8 mouse cellular contexts compared by ENCODE assay signal in genomic region chr4:43406162-43406971, GRCm38 (mm10). TPM values are rescaled to one million over a fixed set of nuclear protein-coding genes. Genes with fewer than 3 reads are reported as not detected.
DNase-seq lines count a peak whose midpoint lies in the region; ATAC-seq and TF ChIP-seq lines count a peak whose summit lies in the region.

No protein-coding gene starts in this region.

- no peaks in the 10 kb centered on the region for H3K9me3 ChIP-seq in forebrain, embryonic 11.5 days (ENCODE audit: control insufficient read depth, low read length)
- no peaks in the 10 kb centered on the region for H3K9me3 ChIP-seq in heart, embryonic 14.5 days (ENCODE audit: control insufficient read depth, low read length)
- H3K9me3 ChIP-seq in kidney, postnatal 0 days (replicated peaks; ENCODE audit: low read length): no peaks in the 10 kb centered on the region
- no peaks in the 10 kb centered on the region for H3K9me3 ChIP-seq in liver, embryonic 12.5 days (replicated peaks)
- H3K9me3 ChIP-seq in neural tube, embryonic 13.5 days: no peaks in the 10 kb centered on the region

- peak overlapping the region; percentile 41 for H3K4me3 ChIP-seq in forebrain, embryonic 11.5 days (ENCODE audit: low read depth, low read length)
- H3K4me3 ChIP-seq in heart, embryonic 14.5 days (ENCODE audit: control insufficient read depth in 1 of 2, insufficient read depth in 1 of 2, low read depth in 1 of 2, low read length in 2 of 2): peak overlapping the region; percentile 45 to 55
- H3K4me3 ChIP-seq in kidney, postnatal 0 days (replicated peaks; ENCODE audit: low read depth, low read length): peak overlapping the region; percentile 46
- peak overlapping the region; percentile 25 for H3K4me3 ChIP-seq in liver, embryonic 12.5 days
- H3K4me3 ChIP-seq in neural tube, embryonic 13.5 days: peak overlapping the region; percentile 64

- peak; percentile 82 for TF ChIP-seq CTCF in kidney, postnatal 0 days (IDR thresholded peaks at IDR 0.05; ENCODE audit: low read depth)

- peak; percentile 68 to 77 for DNase-seq in left cerebral cortex, adult 18-20 months (ENCODE audit: low spot score in 2 of 2)
- no peak for DNase-seq in left cerebral cortex, adult 11 months (ENCODE audit: low spot score)
- peak; percentile 88 for DNase-seq in forebrain, embryonic 11.5 days (ENCODE audit: low spot score)
- peak; percentile 99 for DNase-seq in kidney, postnatal 0 days (ENCODE audit: low spot score)
- peak; percentile 91 for DNase-seq in yolk sac, embryonic 10.5 days (ENCODE audit: low spot score)

- peak overlapping the region; percentile 68 for H3K9ac ChIP-seq in forebrain, embryonic 11.5 days (ENCODE audit: low read length)
- peak overlapping the region; percentile 78 for H3K9ac ChIP-seq in heart, embryonic 14.5 days (ENCODE audit: low read length)
- peak overlapping the region; percentile 57 for H3K9ac ChIP-seq in kidney, postnatal 0 days (ENCODE audit: low read depth, low read length)
- no peak overlapping the region for H3K9ac ChIP-seq in liver, embryonic 12.5 days
- peak overlapping the region; percentile 92 for H3K9ac ChIP-seq in neural tube, embryonic 13.5 days

- WGBS in forebrain, embryonic 11.5 days: 1% methylated on average over 28 of the region's 28 CpGs
- 2% methylated on average over 28 of the region's 28 CpGs for WGBS in heart, embryonic 14.5 days
- 2% methylated on average over 28 of the region's 28 CpGs for WGBS in kidney, postnatal 0 days
- 5% methylated on average over 28 of the region's 28 CpGs for WGBS in liver, embryonic 12.5 days (ENCODE audit: insufficient replicate concordance)
- 2% methylated on average over 28 of the region's 28 CpGs for WGBS in neural tube, embryonic 13.5 days

- peaks cover 8% of the 10 kb centered on the region; the same call in 1 of the 2 replicates for H3K4me1 ChIP-seq in forebrain, embryonic 11.5 days (replicated peaks; ENCODE audit: control insufficient read depth, insufficient read depth, low read length)
- H3K4me1 ChIP-seq in heart, embryonic 14.5 days (ENCODE audit: control insufficient read depth in 2 of 2, insufficient read depth in 2 of 2, low read length in 2 of 2): peaks cover 26 to 39% of the 10 kb centered on the region in 2 experiments
- H3K4me1 ChIP-seq in kidney, postnatal 0 days (replicated peaks; ENCODE audit: insufficient read depth, low read length): peaks cover 31% of the 10 kb centered on the region
- 0 out of 2 replicates have a peak, but pooled peaks cover 5% of the 10 kb centered on the region for H3K4me1 ChIP-seq in liver, embryonic 12.5 days
- peaks cover 57% of the 10 kb centered on the region for H3K4me1 ChIP-seq in neural tube, embryonic 13.5 days (replicated peaks)

- H3K36me3 ChIP-seq in forebrain, embryonic 11.5 days (ENCODE audit: control insufficient read depth, insufficient read depth, low read length): no peaks in the 10 kb centered on the region
- H3K36me3 ChIP-seq in heart, embryonic 14.5 days (ENCODE audit: control insufficient read depth, insufficient read depth, low read length): no peaks in the 10 kb centered on the region
- no peaks in the 10 kb centered on the region for H3K36me3 ChIP-seq in kidney, postnatal 0 days (ENCODE audit: insufficient read depth, low read length)
- H3K36me3 ChIP-seq in liver, embryonic 12.5 days: no peaks in the 10 kb centered on the region
- peaks cover 2% of the 10 kb centered on the region for H3K36me3 ChIP-seq in neural tube, embryonic 13.5 days

- peak overlapping the region; percentile 70; the same call in 1 of the 2 replicates for H3K27ac ChIP-seq in forebrain, embryonic 11.5 days (ENCODE audit: low read depth, low read length)
- H3K27ac ChIP-seq in heart, embryonic 14.5 days (replicated peaks in 1 of 2; ENCODE audit: control insufficient read depth in 1 of 2, insufficient read depth in 1 of 2, low read depth in 2 of 2, low read length in 2 of 2): peak overlapping the region; percentile 52 to 72
- H3K27ac ChIP-seq in kidney, postnatal 0 days: peak overlapping the region; percentile 92
- 0 out of 2 replicates have a peak overlapping the region, but pooled peaks have one; percentile 22 for H3K27ac ChIP-seq in liver, embryonic 12.5 days
- peak overlapping the region; percentile 97 for H3K27ac ChIP-seq in neural tube, embryonic 13.5 days (replicated peaks)

- H3K27me3 ChIP-seq in forebrain, embryonic 11.5 days (ENCODE audit: control insufficient read depth, insufficient read depth, low read length): no peaks in the 10 kb centered on the region
- no peaks in the 10 kb centered on the region for H3K27me3 ChIP-seq in heart, embryonic 14.5 days (ENCODE audit: control insufficient read depth, insufficient read depth, low read length)
- no peaks in the 10 kb centered on the region for H3K27me3 ChIP-seq in kidney, postnatal 0 days (ENCODE audit: insufficient read depth, low read length)
- peaks cover 43% of the 10 kb centered on the region for H3K27me3 ChIP-seq in liver, embryonic 12.5 days (replicated peaks)
- H3K27me3 ChIP-seq in neural tube, embryonic 13.5 days: no peaks in the 10 kb centered on the region

- H3K4me2 ChIP-seq in forebrain, embryonic 11.5 days (ENCODE audit: low read depth, low read length, severe bottlenecking): peak overlapping the region; percentile 66
- H3K4me2 ChIP-seq in heart, embryonic 14.5 days (ENCODE audit: low read length): peak overlapping the region; percentile 76
- H3K4me2 ChIP-seq in kidney, postnatal 0 days (ENCODE audit: low read length): peak overlapping the region; percentile 81
- peak overlapping the region; percentile 49 for H3K4me2 ChIP-seq in liver, embryonic 12.5 days
- H3K4me2 ChIP-seq in neural tube, embryonic 13.5 days: peak overlapping the region; percentile 81

- ATAC-seq in forebrain, embryonic 11.5 days (replicated peaks; ENCODE audit: low FRiP score): peak; percentile 93
- peak; percentile 96 for ATAC-seq in heart, embryonic 14.5 days (ENCODE audit: insufficient number of reproducible peaks, insufficient read depth, low FRiP score, low read depth)
- ATAC-seq in kidney, postnatal 0 days (replicated peaks; ENCODE audit: low FRiP score, low read depth): peak; percentile 94
- ATAC-seq in liver, embryonic 12.5 days: peak; percentile 68
- peak; percentile 97 for ATAC-seq in neural tube, embryonic 13.5 days (ENCODE audit: low read depth)

RNA-seq across cellular contexts. Expression of gene Fam166b, which starts 22.6 kb away (rescaled TPM):
- total RNA-seq in left cerebral cortex, adult 18-20 months (2021): 1 to 10 TPM in 1 of 2 experiments, under 1 TPM in 1; 0.82 to 1.2 TPM
- polyA plus RNA-seq in forebrain, embryonic 11.5 days (2014; fragmentation: Nextera tagmentation; extraction: Ambion mirVana): 0.28 and 0.31 TPM in 2 replicates
- polyA plus RNA-seq in heart, embryonic 14.5 days (2014; fragmentation: Nextera tagmentation; extraction: Ambion mirVana): 0.16 TPM in 1 of 2 replicates, not detected in the other
- 0.33 and 0.59 TPM in 2 replicates for polyA plus RNA-seq in kidney, postnatal 0 days (2015; fragmentation: Nextera tagmentation; extraction: Ambion mirVana)
- polyA plus RNA-seq in liver, embryonic 12.5 days (2016; fragmentation: Nextera tagmentation; extraction: Ambion mirVana): not detected in 2 replicates
- 0.32 and 0.59 TPM in 2 replicates for polyA plus RNA-seq in neural tube, embryonic 13.5 days (2015; fragmentation: Nextera tagmentation; extraction: Ambion mirVana)

RNA-seq across cellular contexts. Expression of gene Rusc2, which starts 24.6 kb away (rescaled TPM):
- 100 to 1,000 TPM; 128 to 146 TPM for total RNA-seq in left cerebral cortex, adult 18-20 months (2021)
- 11.6 and 12.4 TPM in 2 replicates for polyA plus RNA-seq in forebrain, embryonic 11.5 days (2014; fragmentation: Nextera tagmentation; extraction: Ambion mirVana)
- polyA plus RNA-seq in heart, embryonic 14.5 days (2014; fragmentation: Nextera tagmentation; extraction: Ambion mirVana): 6.4 and 10.9 TPM in 2 replicates
- polyA plus RNA-seq in kidney, postnatal 0 days (2015; fragmentation: Nextera tagmentation; extraction: Ambion mirVana): 9.6 and 9.7 TPM in 2 replicates
- polyA plus RNA-seq in liver, embryonic 12.5 days (2016; fragmentation: Nextera tagmentation; extraction: Ambion mirVana): 1.7 and 1.9 TPM in 2 replicates
- polyA plus RNA-seq in neural tube, embryonic 13.5 days (2015; fragmentation: Nextera tagmentation; extraction: Ambion mirVana): 74.5 and 79.3 TPM in 2 replicates

RNA-seq across cellular contexts. Expression of gene Tesk1, which starts 35.4 kb away (rescaled TPM):
- 10 to 100 TPM; 90.6 to 96.5 TPM for total RNA-seq in left cerebral cortex, adult 18-20 months (2021)
- polyA plus RNA-seq in forebrain, embryonic 11.5 days (2014; fragmentation: Nextera tagmentation; extraction: Ambion mirVana): 9.3 and 10.7 TPM in 2 replicates
- polyA plus RNA-seq in heart, embryonic 14.5 days (2014; fragmentation: Nextera tagmentation; extraction: Ambion mirVana): 8.9 and 9.4 TPM in 2 replicates
- polyA plus RNA-seq in kidney, postnatal 0 days (2015; fragmentation: Nextera tagmentation; extraction: Ambion mirVana): 7.8 and 9.1 TPM in 2 replicates
- polyA plus RNA-seq in liver, embryonic 12.5 days (2016; fragmentation: Nextera tagmentation; extraction: Ambion mirVana): 2.8 and 3.2 TPM in 2 replicates
- polyA plus RNA-seq in neural tube, embryonic 13.5 days (2015; fragmentation: Nextera tagmentation; extraction: Ambion mirVana): 10.8 and 14.4 TPM in 2 replicates

RNA-seq across cellular contexts. Expression of gene Cd72, which starts 48.1 kb away (rescaled TPM):
- 1 to 10 TPM in 1 of 2 experiments, under 1 TPM in 1; 0.84 to 1.3 TPM for total RNA-seq in left cerebral cortex, adult 18-20 months (2021)
- polyA plus RNA-seq in forebrain, embryonic 11.5 days (2014; fragmentation: Nextera tagmentation; extraction: Ambion mirVana): 2.6 and 4.8 TPM in 2 replicates
- 3.1 and 3.9 TPM in 2 replicates for polyA plus RNA-seq in heart, embryonic 14.5 days (2014; fragmentation: Nextera tagmentation; extraction: Ambion mirVana)
- polyA plus RNA-seq in kidney, postnatal 0 days (2015; fragmentation: Nextera tagmentation; extraction: Ambion mirVana): 2.9 and 5.0 TPM in 2 replicates
- polyA plus RNA-seq in liver, embryonic 12.5 days (2016; fragmentation: Nextera tagmentation; extraction: Ambion mirVana): 1.1 TPM in 2 replicates
- polyA plus RNA-seq in neural tube, embryonic 13.5 days (2015; fragmentation: Nextera tagmentation; extraction: Ambion mirVana): 2.8 and 3.7 TPM in 2 replicates

Comparison
In these comparisons a context has a peak if more than half of its experiments do, and no peak if none do; other contexts are left out.
1. H3K27ac ChIP-seq: peak in every context shown above with its lines; median percentile 97 in neural tube, embryonic 13.5 days; 92 in kidney, postnatal 0 days; 70 in forebrain, embryonic 11.5 days; 62 in heart, embryonic 14.5 days; 22 in liver, embryonic 12.5 days.